Comparison of ENCODE assay signal across 8 mouse cellular contexts in the genomic region with DNA sequence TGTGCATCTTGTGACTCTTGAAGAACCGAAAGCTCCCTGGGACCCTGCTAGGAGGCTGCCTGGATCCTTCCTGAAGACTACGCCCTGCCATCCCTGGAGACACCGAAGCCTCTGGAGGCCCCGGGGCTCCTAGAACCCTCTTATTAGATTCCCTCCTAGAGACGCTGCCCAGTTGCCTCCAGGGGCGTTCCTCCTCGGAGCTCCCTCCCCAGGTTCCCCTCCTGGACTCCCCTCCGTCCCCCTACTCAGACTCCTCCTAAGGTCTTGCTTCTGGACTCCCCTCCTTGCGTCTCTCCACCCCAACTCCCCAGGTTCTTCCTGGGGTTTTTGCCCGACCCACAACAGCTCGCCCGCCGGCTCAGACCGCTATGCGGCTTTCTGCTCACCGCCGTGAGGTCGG. TPM values are rescaled to one million over a fixed set of nuclear protein-coding genes. Genes with fewer than 3 reads are reported as not detected.
DNase-seq lines count a peak whose midpoint lies in the region; ATAC-seq and TF ChIP-seq lines count a peak whose summit lies in the region.

No protein-coding gene starts in this region.

- H3K36me3 ChIP-seq in forebrain, embryonic 12.5 days (replicated peaks): peaks cover 12% of the 10 kb centered on the region; the same call in 1 of the 2 replicates
- peaks cover 13% of the 10 kb centered on the region; the same call in 1 of the 2 replicates for H3K36me3 ChIP-seq in limb, embryonic 10.5 days
- no peaks in the 10 kb centered on the region for H3K36me3 ChIP-seq in myocyte (ENCODE audit: control insufficient read depth, insufficient read depth)

- H3K9ac ChIP-seq in forebrain, embryonic 12.5 days: peak overlapping the region; percentile 74

- ATAC-seq in forebrain, embryonic 12.5 days (ENCODE audit: low FRiP score): no peak; the same call in none of the 2 replicates

- H3K4me3 ChIP-seq in forebrain, embryonic 12.5 days (replicated peaks): peak overlapping the region; percentile 72
- H3K4me3 ChIP-seq in limb, embryonic 10.5 days: peak overlapping the region; percentile 83
- peak overlapping the region; percentile 70 for H3K4me3 ChIP-seq in myocyte

- TF ChIP-seq POLR2A in myocyte (IDR thresholded peaks at IDR 0.05; ENCODE audit: insufficient read length, low read depth): no peak

- peak overlapping the region; percentile 33 for H3ac ChIP-seq in myocyte (ENCODE audit: control insufficient read depth, insufficient read length)

- peaks cover 3% of the 10 kb centered on the region; the same call in 1 of the 2 replicates for H3K27me3 ChIP-seq in forebrain, embryonic 12.5 days
- H3K27me3 ChIP-seq in limb, embryonic 10.5 days (ENCODE audit: low read depth, poor library complexity, severe bottlenecking): 0 out of 2 replicates have a peak, but pooled peaks cover 5% of the 10 kb centered on the region
- no peaks in the 10 kb centered on the region for H3K27me3 ChIP-seq in myocyte (ENCODE audit: control insufficient read depth, insufficient read depth, insufficient read length)

- DNase-seq in heart, adult 8-10 months (ENCODE audit: low spot score): peak; percentile 35
- DNase-seq in heart, adult 11 months: no peak
- DNase-seq in ES-CJ7 (ENCODE audit: low read depth, low spot score): peak; percentile 35
- DNase-seq in limb, embryonic 10.5 days (ENCODE audit: low spot score): no peak
- DNase-seq in left cerebral cortex, adult 18-20 months (ENCODE audit: low spot score in 2 of 2): no peak
- DNase-seq in left cerebral cortex, postnatal 14 days (ENCODE audit: low spot score in 2 of 2): no peak

- WGBS in forebrain, embryonic 12.5 days: 0% methylated on average over 17 of the region's 18 CpGs
- WGBS in limb, embryonic 10.5 days: under 1% methylated on average over 18 of the region's 18 CpGs

- peak overlapping the region; percentile 80 for H3K4me2 ChIP-seq in forebrain, embryonic 12.5 days
- peak overlapping the region; percentile 87 for H3K4me2 ChIP-seq in myocyte (ENCODE audit: low read depth)

- H3K79me2 ChIP-seq in myocyte (ENCODE audit: control insufficient read depth, insufficient read depth): peaks cover 18% of the 10 kb centered on the region

- intact Hi-C loops in left cerebral cortex, postnatal 14 days (cut with DNase I): no loop called here

- H3K4me1 ChIP-seq in forebrain, embryonic 12.5 days: peaks cover 30% of the 10 kb centered on the region
- H3K4me1 ChIP-seq in limb, embryonic 10.5 days: peaks cover 32% of the 10 kb centered on the region

- peak overlapping the region; percentile 70 for H3K27ac ChIP-seq in forebrain, embryonic 12.5 days
- peak overlapping the region; percentile 92 for H3K27ac ChIP-seq in limb, embryonic 10.5 days

- H3K9me3 ChIP-seq in forebrain, embryonic 12.5 days: no peaks in the 10 kb centered on the region
- no peaks in the 10 kb centered on the region for H3K9me3 ChIP-seq in limb, embryonic 10.5 days (replicated peaks)

TF ChIP-seq in myocyte, 11 proteins besides CTCF, POLR2A, EP300 and RAD21:
- TF ChIP-seq E2F4 (IDR thresholded peaks at IDR 0.05; ENCODE audit: insufficient read depth) (no peak), USF1 (IDR thresholded peaks at IDR 0.05; ENCODE audit: low read depth) (no peak), TCF12 (IDR thresholded peaks at IDR 0.05; ENCODE audit: insufficient read depth, poor library complexity, severe bottlenecking) (no peak), MYOG (IDR thresholded peaks at IDR 0.05; ENCODE audit: control insufficient read depth in 1 of 3, insufficient read depth in 1 of 3, insufficient read length in 2 of 3, low read depth in 2 of 3) (no peak), CEBPB (IDR thresholded peaks at IDR 0.05; ENCODE audit: insufficient read depth, poor library complexity, severe bottlenecking) (no peak), MAX (IDR thresholded peaks at IDR 0.05; ENCODE audit: low read depth) (no peak), SRF (IDR thresholded peaks at IDR 0.05; ENCODE audit: control insufficient read depth, insufficient read length, low read depth) (no peak), REST (IDR thresholded peaks at IDR 0.05; ENCODE audit: insufficient read depth, insufficient read length) (no peak), MYOD1 (IDR thresholded peaks at IDR 0.05; ENCODE audit: control insufficient read depth in 1 of 3, insufficient read length in 2 of 3, low read depth in 2 of 3) (no peak), TCF3 (IDR thresholded peaks at IDR 0.05; ENCODE audit: insufficient read length, low read depth) (no peak), POLR2AphosphoS2 (IDR thresholded peaks at IDR 0.05; ENCODE audit: insufficient read length, low read depth) (no peak)

RNA-seq across cellular contexts. Expression of a gene that starts 0.4 kb away (rescaled TPM):
- 10 to 100 TPM; 10.0 to 15.5 (median 12.4) TPM for total RNA-seq in heart, adult 8-10 months (2022)
- polyA plus RNA-seq in forebrain, embryonic 12.5 days (2016; fragmentation: Nextera tagmentation; extraction: Ambion mirVana): 23.1 and 25.7 TPM in 2 replicates
- polyA plus RNA-seq in limb, embryonic 10.5 days (2016; fragmentation: Nextera tagmentation; extraction: Ambion mirVana): 17.5 and 26.2 TPM in 2 replicates
- 21.1 TPM for polyA plus RNA-seq in myocyte (2012; fragmentation: generic; extraction: Trizol)
- 10 to 100 TPM; 16.8 to 22.6 TPM for total RNA-seq in left cerebral cortex, adult 18-20 months (2021)
- total RNA-seq in left cerebral cortex, postnatal 14 days (2021): 10 to 100 TPM; 23.4 to 23.9 TPM

RNA-seq across cellular contexts. Expression of a gene that starts 11.9 kb away (rescaled TPM):
- total RNA-seq in heart, adult 8-10 months (2022): 100 to 1,000 TPM in 2 of 4 experiments, 10 to 100 TPM in 2; 97.6 to 107 (median 102) TPM
- polyA plus RNA-seq in forebrain, embryonic 12.5 days (2016; fragmentation: Nextera tagmentation; extraction: Ambion mirVana): 821 and 873 TPM in 2 replicates
- polyA plus RNA-seq in limb, embryonic 10.5 days (2016; fragmentation: Nextera tagmentation; extraction: Ambion mirVana): 933 and 1,138 TPM in 2 replicates
- 466 TPM for polyA plus RNA-seq in myocyte (2012; fragmentation: generic; extraction: Trizol)
- total RNA-seq in left cerebral cortex, adult 18-20 months (2021): 100 to 1,000 TPM; 164 to 178 TPM
- total RNA-seq in left cerebral cortex, postnatal 14 days (2021): 100 to 1,000 TPM; 146 to 149 TPM

RNA-seq across cellular contexts. Expression of a gene that starts 54.7 kb away (rescaled TPM):
- total RNA-seq in heart, adult 8-10 months (2022): under 1 TPM in 1 of 4 experiments, not detected in 3; 0.09 TPM
- polyA plus RNA-seq in forebrain, embryonic 12.5 days (2016; fragmentation: Nextera tagmentation; extraction: Ambion mirVana): 1.00 and 1.3 TPM in 2 replicates
- polyA plus RNA-seq in limb, embryonic 10.5 days (2016; fragmentation: Nextera tagmentation; extraction: Ambion mirVana): 0.05 and 0.08 TPM in 2 replicates
- polyA plus RNA-seq in myocyte (2012; fragmentation: generic; extraction: Trizol): not detected
- 100 to 1,000 TPM; 124 to 128 TPM for total RNA-seq in left cerebral cortex, adult 18-20 months (2021)
- 100 to 1,000 TPM; 135 to 155 TPM for total RNA-seq in left cerebral cortex, postnatal 14 days (2021)

Comparison
In these comparisons a context has a peak if more than half of its experiments do, and no peak if none do; other contexts are left out.
1. DNase-seq: peak in heart, adult 8-10 months (single experiment) and ES-CJ7 (single experiment); none in heart, adult 11 months (single experiment), limb, embryonic 10.5 days (single experiment), left cerebral cortex, adult 18-20 months (0 of 2) and left cerebral cortex, postnatal 14 days (0 of 2).
2. RNA of a gene that starts 54.7 kb away (total RNA-seq): 135 to 155 TPM in left cerebral cortex, postnatal 14 days and 124 to 128 TPM in left cerebral cortex, adult 18-20 months; 0.09 TPM in heart, adult 8-10 months; every median in the first group is over 100 times any median in the second.
3. Peak in every context shown above with its lines, with median percentiles within 50 percentile points of each other: H3K4me3 ChIP-seq.